Mouse (Mus musculus) megakaryocyte, embryonic 14.5 days (primary cell): ENCODE measurements around the gene Sprr2j-ps.

Source experiments
- FLI1 ChIP-seq: IDR thresholded peaks from 2 replicates; pipeline ENCODE4 v1.6.1; 2012; ENCODE audit warnings: low read length, inconsistent platforms, mixed read lengths
- GATA1 ChIP-seq: IDR thresholded peaks from 3 replicates; pipeline ENCODE4 v1.6.1; 2012; ENCODE audit warnings: mixed read lengths, low read length, inconsistent platforms, borderline replicate concordance

GRCm38 (mm10) chr3:92385385-92385784 is 32.5 kb upstream of the Sprr2j-ps start, which contains the start of gene Sprr2h:
- no peak for TF ChIP-seq GATA1
- TF ChIP-seq FLI1 = no peak
